Mouse (Mus musculus) layer of hippocampus, adult 9-10 months (tissue): ENCODE measurements at regions not wholly inside any gene's neighbourhood (a gene's known extent, or its start where the extent isn't known, plus 50 kb on each side); places are given as distances from the start of the nearest gene placed in this dataset.

Source experiments
- DNase-seq: peaks from one replicate; pipeline ENCODE4 v3.0.0; 2022; ENCODE audit warnings: low spot score

DNA sequence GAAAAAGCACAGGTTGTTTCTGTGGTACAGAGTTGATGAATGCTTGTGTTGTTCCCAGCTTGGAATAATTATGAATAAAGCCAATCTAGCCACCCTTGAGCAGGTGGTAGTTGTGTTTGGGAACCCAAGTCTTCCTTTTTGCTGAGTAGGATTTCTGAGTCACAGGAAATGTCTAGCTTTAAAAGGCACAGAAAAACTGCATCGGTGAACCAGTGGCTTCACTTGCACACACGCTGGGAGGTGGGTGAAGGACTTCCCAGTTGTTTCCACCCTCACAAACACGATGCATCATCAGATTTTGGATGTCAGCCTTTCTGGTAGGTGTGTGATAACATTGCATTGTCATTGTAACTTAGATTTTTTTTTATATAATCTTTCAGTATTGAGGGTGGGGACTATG lies 322.9 kb upstream of the Slco3a1 start:
- DNase-seq, result no peak

- peak; percentile 35 for DNase-seq
These were observed 322.1 kb upstream of the Slco3a1 start for GRCm38 (mm10) chr7:74876667-74877066.

DNA sequence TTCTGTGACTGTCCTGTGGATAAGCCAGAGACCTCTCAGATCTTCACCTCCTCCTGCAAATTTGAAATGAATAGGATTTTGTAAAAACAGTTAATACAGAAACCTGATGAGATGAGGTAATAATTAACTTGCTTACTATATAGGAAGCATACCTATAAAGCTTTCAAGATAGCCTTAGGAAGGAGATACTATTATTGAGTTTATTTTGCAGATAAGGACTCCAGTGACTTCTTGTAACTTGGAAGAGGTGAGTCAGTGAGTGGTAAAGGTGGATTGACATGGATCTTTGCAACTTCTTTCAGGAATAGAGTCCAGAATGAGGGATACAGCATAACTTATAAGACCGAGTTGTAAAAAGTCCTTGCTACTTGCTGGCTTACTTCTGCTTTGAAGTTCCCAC lies 315.7 kb upstream of the Slco3a1 start:
- no peak for DNase-seq

- DNase-seq, result no peak
These were observed 308.1 kb upstream of the Slco3a1 start for GRCm38 (mm10) chr7:74862727-74863126.

GRCm38 (mm10) chr7:74844306-74844929 lies 289.8 kb upstream of the Slco3a1 start:
- no peak for DNase-seq

- DNase-seq, result no peak
These were observed 268.7 kb upstream of the Slco3a1 start for GRCm38 (mm10) chr7:74823286-74823685.

GRCm38 (mm10) chr7:74793241-74793640 lies 238.7 kb upstream of the Slco3a1 start:
- DNase-seq, result no peak

GRCm38 (mm10) chr7:74788696-74789095 lies 234.1 kb upstream of the Slco3a1 start:
- no peak for DNase-seq

DNA sequence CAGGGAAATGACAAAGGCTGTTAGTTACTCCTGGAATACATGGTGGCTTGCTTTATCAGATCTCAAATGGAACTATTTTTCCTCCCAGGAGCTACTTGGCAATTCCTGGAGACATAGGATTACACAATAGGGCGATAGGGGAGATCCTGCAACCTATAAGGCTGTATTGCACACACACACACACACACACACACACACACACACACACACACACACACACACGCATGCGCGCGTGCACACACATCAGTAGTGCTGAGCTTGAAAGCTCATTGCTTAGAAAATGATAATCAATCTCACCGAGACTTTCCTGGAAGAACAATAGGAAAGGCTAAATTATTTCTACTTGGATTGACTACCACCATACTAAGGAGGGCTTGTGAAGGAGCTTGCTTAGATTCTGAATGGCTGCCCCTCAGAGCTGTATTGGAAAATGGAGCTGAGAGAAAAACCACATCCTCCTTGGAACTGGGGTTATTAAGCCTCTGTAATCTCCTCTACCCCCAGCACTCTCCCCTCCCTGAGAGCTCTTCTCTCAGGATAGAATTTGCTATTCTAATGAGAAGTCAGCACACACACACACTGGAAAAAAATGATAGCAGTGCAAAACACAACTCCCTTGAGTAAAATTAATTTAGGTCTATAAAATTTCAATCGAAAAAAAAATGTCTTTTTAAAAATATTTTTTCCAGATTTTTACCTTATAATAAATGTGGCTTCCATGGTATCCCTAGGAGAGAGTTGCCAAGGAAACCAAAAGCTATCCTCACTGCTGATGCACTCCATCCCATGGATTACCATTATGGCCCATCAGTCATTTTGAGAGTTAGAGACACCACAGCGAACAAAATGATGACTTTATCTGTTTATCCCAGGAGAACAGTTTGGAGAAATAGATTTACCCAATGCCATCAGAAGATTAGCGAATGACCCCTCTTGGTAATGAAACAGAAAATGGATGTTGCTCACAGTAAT lies 217.1 kb upstream of the Slco3a1 start:
- DNase-seq, result no peak

DNA sequence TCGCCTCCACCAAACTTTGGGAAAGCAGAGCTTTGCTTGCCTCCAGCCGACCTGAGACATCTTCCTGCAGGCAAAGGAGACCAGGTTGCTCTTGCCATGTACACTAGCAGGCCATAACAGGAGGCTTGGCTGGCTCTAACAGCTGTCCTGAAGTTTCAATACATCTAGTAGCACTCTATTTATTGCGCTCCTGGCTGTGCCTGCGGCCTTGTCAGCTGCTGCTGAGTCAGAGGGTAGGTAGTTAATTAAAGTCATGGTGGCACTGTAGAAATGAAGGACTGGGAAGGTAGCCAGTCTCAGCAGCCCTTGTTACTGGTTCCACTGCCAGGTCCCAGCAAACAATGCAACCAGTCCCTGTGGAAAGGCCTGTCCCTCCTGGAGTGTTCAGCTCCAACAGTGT lies 212.0 kb upstream of the Slco3a1 start:
- no peak for DNase-seq

DNA sequence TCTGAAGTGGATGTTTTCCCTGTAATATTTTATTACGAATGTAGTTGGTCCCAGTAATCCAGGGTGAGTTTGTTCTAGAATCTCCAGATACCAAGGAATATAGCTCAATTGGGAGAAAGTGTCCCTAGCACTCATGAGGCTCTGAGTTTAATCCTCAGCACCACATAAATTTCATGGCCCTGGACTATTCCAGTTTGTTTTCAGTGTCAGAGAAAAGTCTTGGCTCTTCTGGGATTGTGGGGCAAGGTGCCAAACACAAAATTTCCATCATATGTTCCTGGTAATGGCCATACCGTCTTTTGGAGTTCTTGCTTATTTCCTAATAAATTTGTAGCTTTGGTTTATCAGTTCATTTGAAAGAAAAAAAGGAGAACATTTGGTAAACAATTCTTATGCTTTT lies 202.9 kb upstream of the Slco3a1 start:
- DNase-seq, result no peak

DNA sequence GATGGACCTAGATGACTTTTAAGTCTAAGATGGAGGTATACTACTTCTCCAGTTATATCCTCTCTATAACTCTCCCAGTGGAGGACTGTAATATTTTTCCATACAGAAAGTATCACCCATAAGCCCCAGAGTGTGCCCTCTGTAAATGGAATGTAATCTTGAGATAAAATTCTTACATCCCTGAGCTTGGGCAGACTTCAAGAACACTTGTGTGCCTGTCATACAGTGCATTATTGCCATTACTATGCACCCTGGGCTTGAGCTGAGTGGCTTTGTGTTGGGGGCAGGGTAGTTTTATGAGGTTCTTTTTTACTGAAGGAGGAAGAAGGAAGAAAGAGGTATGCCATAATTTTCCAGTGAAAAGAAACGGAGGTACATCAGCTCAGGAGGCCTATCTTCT lies 193.1 kb upstream of the Slco3a1 start:
- no peak for DNase-seq

- DNase-seq, result no peak
These were observed 180.4 kb upstream of the Slco3a1 start for GRCm38 (mm10) chr7:74734941-74735340.

GRCm38 (mm10) chr7:74726324-74726991 lies 171.9 kb upstream of the Slco3a1 start:
- no peak for DNase-seq

GRCm38 (mm10) chr7:74719321-74719720 lies 164.7 kb upstream of the Slco3a1 start:
- DNase-seq, result no peak

DNA sequence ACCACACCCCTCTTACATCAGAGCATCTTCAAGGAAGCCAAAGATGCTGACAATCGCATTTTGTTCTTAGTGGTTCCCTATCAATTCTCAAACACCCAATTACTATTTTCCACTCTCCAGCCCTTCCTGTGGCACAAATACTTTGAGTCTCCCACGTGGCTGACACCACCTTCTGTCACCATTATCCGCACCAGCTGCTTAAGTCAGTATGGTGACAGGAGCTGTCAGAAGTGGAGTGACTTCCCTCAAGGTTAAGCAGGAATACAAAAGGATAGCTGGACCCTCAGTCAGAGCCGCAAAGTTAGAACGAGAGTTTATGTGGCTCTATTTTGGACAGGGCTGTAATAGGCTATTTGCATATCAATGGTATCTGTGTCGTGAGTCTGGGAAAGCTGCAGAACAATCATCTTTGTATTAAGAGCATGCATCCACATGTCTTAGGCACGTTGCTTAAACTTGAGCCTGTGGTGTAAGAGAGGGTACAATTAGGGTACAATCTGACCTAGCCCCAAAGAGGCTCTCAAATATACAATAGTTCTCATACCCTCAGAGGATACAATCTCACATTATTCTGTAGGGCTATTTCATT lies 155.5 kb upstream of the Slco3a1 start:
- no peak for DNase-seq

DNA sequence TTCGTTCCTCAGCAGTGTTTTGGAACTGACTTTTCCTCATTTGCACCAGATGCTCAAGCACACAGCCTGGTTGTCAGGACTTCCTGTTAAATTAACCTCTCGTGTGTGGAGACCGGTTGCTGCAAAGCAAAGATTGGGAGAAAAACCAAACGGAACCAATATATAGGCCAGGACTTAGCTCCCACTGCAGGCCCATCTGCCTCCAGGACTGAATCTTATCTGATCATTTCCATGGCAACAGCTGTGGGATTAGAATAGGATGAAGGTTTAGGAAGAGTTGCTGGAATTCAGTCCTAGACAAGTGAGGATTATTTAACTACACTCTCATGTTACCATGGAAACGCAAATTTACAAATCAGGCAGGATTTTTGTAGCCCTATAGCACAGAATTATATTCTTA lies 154.4 kb upstream of the Slco3a1 start:
- peak; percentile 17 for DNase-seq

DNA sequence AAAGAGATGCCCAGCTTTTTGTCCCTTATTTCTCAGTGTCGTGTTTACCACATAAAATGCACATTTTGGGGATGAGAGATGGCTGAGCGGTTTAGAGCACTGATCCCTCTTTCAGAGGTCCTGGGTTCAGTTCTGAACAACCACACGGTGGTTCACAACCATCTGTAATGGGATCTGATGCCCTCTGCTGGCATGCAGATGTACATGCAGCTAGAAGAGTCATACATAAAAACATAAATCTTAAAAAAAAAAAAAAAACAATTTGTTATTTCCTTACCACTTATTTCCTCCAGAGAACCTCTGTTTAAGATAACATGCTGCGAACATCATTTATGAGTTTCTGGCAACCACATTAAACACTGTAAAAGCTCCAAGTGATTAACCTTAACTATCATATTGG lies 149.0 kb upstream of the Slco3a1 start:
- no peak for DNase-seq

DNA sequence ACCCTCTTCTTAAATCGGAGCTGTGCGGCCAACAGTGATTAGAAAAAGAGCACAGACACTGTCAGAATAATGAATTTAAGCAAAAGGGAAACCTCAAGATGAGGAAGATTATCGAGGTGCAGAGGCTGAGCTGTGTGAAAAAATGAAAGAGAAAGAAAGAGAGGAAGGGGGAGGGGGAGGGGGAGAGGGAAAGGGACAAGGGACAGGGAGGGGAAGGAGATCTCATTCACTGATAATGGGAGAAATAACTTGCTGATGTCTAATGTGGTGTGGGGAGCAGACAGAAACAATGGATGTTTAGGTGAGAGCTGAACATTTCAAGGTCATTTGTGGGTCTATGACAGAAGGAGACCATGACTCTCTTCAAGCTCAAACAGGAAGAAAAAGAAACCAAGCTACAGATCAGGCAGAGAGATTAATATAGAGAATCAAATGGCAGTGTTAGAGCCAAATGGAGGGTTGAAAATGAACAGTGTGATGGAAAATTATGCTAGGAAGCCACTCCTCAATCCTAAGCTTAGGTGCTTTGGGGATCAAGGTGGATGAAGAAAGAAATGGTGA lies 143.3 kb upstream of the Slco3a1 start:
- DNase-seq, result no peak

- no peak for DNase-seq
These were observed 141.7 kb upstream of the Slco3a1 start for GRCm38 (mm10) chr7:74696286-74696685.

- DNase-seq, result no peak
These were observed 138.5 kb upstream of the Slco3a1 start for GRCm38 (mm10) chr7:74693049-74693448.

GRCm38 (mm10) chr7:74690706-74691105 lies 136.1 kb upstream of the Slco3a1 start:
- DNase-seq, result no peak
